Mouse (Mus musculus) heart, postnatal 0 days (tissue): ENCODE data around the gene Polk. TPM values are rescaled to one million over a fixed set of nuclear protein-coding genes. Genes with fewer than 3 reads are reported as not detected.

Experiments used
- ATAC-seq: fragments of 200-750 bp; cut with Nextera tagmentation; 2 replicates; pipeline ENCODE4 v1.8.0; 2017; ENCODE audit warnings: low read depth, moderate number of reproducible peaks, moderate library complexity; ENCODE audit not compliant: insufficient read depth
- DNase-seq: peaks from one replicate; pipeline ENCODE4 v3.0.0-alpha.2; 2016; ENCODE audit warnings: low spot score
- H3K27ac ChIP-seq: fragments of 300-500 bp; sonication (generic); 2 replicates; pipeline ENCODE4 v1.5.1; 2014; ENCODE audit warnings: low read depth, mild to moderate bottlenecking
- H3K27me3 ChIP-seq: fragments of 300-500 bp; sonication (generic); 2 replicates; pipeline ENCODE4 v1.6.1; 2014; ENCODE audit warnings: low read length, mixed read lengths; ENCODE audit not compliant: control insufficient read depth, insufficient read depth
- H3K36me3 ChIP-seq: fragments of 300-500 bp; sonication (generic); replicated peaks from 2 replicates; pipeline ENCODE4 v1.6.1; 2014; ENCODE audit warnings: low read length, mixed read lengths; ENCODE audit not compliant: control insufficient read depth, insufficient read depth
- H3K4me1 ChIP-seq: fragments of 300-500 bp; sonication (generic); 2 replicates; pipeline ENCODE4 v1.6.1; 2014; ENCODE audit warnings: antibody characterized with exemption; ENCODE audit not compliant: control insufficient read depth, insufficient read depth
- H3K4me2 ChIP-seq: fragments of 300-500 bp; sonication (generic); 2 replicates; pipeline ENCODE4 v1.6.1; 2014; ENCODE audit warnings: low read depth, mild to moderate bottlenecking, low read length, moderate library complexity
- H3K4me3 ChIP-seq: fragments of 300-500 bp; sonication (generic); 2 replicates; pipeline ENCODE4 v1.5.1; 2014; ENCODE audit warnings: low read depth, low read length
- H3K9ac ChIP-seq: fragments of 300-500 bp; sonication (generic); replicated peaks from 2 replicates; pipeline ENCODE4 v1.6.1; 2014; ENCODE audit warnings: low read depth, low read length, mixed read lengths
- H3K9me3 ChIP-seq: fragments of 300-500 bp; sonication (generic); replicated peaks from 2 replicates; pipeline ENCODE4 v1.6.1; 2016; ENCODE audit warnings: low read length; ENCODE audit not compliant: control insufficient read depth
- CTCF ChIP-seq: IDR thresholded peaks from 2 replicates; pipeline ENCODE4 v1.5.1; 2016; ENCODE audit warnings: antibody characterized with exemption, control low read depth, low read depth
- EP300 ChIP-seq: IDR thresholded peaks from 2 replicates; pipeline ENCODE4 v1.6.1; 2016; ENCODE audit warnings: antibody characterized with exemption, low read depth
- WGBS: fragments of 180-500 bp; shearing (Covaris S2); extraction: QIAGEN DNeasy Blood & Tissue Kit; methylation state at CpG from one replicate; pipeline ENCODE4 v1.1.7; 2014; 5-methylcytosine and 5-hydroxymethylcytosine counted together
- polyA plus RNA-seq: library from polyadenylated mRNA; unstranded; fragments of >200 nt; fragmentation: Nextera tagmentation; extraction: Ambion mirVana; gene quantifications from 2 replicates; pipeline ENCODE4 v1.2.1, GENCODE M21; 2015
- total RNA-seq: library from RNA; depleted of rRNA; stranded (reverse); fragments of >200 nt; gene quantifications from 2 replicates; pipeline ENCODE4 v1.2.3, GENCODE M21; 2014; ENCODE audit warnings: low replicate concordance

Gene Polk
- total and polyA plus RNA-seq, 2 experiments from 2014 or later = 2.8 to 6.5 TPM

DNA sequence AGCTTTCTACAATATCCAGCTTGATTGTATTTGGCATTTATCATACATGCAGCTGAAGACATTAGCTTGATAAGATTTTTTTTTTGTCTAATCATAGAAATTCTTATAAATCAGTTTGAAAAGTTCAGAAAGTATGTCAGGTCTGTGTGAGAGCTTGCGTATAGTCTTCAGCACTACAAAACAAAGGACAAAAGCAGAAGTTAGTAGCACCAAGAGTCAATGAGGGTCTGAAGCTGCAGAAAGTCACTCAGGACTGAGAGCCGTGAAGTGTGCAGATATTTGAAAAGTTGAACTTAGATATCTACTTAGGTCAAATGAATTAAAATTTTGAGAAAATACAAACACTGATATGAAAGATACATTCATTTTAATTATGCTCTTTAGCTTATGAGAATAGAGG, 36.7 kb upstream of the Polk start:
- ATAC-seq (no peak), DNase-seq (no peak)
- Histone ChIP-seq H3K27me3 (no peaks in the 10 kb centered on the region), H3K36me3 (no peaks in the 10 kb centered on the region), H3K4me2 (no peak overlapping the region), H3K9ac (no peak overlapping the region), H3K4me3 (no peak overlapping the region), H3K4me1 (peaks cover 5% of the 10 kb centered on the region), H3K9me3 (no peaks in the 10 kb centered on the region), H3K27ac (no peak overlapping the region)
- WGBS = 66% methylated on average over 2 of the region's 2 CpGs
- TF ChIP-seq EP300 (no peak), CTCF (no peak)

DNA sequence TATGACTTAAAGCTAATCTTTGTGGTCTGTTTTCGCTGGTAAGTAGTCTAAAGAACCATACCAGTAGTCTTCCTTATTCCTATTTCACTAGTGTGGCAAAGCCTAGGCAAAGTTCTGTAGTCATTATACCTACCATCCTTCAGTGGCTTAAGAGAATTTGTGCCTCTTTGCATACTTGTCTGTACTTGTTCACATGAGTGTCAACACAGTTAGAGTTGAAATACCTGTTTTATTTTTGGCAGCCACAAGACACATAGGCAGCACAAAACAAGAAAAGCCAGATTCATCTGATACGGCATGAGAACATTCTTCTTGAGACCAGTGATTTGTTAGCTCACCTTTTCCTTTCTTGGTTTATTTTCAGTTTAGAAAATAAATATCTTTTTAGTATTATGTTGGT, 31.8 kb upstream of the Polk start:
- H3K27ac ChIP-seq = no peak overlapping the region
- ATAC-seq = no peak
- peaks cover 5% of the 10 kb centered on the region; the same call in 1 of the 2 replicates for H3K36me3 ChIP-seq
- TF ChIP-seq EP300 = no peak
- no peak for TF ChIP-seq CTCF
- no peak overlapping the region for H3K9ac ChIP-seq
- H3K4me2 ChIP-seq = no peak overlapping the region
- DNase-seq = no peak
- no peaks in the 10 kb centered on the region for H3K27me3 ChIP-seq
- 56% methylated on average over 2 of the region's 2 CpGs for WGBS
- no peak overlapping the region for H3K4me3 ChIP-seq
- H3K4me1 ChIP-seq = no peaks in the 10 kb centered on the region
- no peaks in the 10 kb centered on the region for H3K9me3 ChIP-seq

DNA sequence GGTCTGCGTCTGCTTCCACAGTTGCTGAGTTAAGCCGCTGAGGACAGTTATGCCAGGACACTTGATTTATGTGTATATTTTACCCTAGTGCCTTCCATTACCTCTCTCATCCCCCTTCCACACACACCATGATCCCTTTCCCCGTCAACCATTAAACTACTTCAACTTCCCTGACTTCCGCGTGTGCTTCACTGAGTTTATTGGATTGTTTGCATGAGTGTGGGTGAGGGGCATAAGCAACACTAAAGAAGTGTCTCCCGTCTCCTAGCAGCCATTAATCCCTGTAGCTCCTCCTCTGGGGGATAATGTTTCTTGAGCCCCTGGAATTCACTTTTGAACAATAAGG, 28.6 kb upstream of the Polk start:
- DNase-seq = no peak
- no peak overlapping the region for H3K4me2 ChIP-seq
- no peaks in the 10 kb centered on the region for H3K9me3 ChIP-seq
- H3K36me3 ChIP-seq = peaks cover 5% of the 10 kb centered on the region; the same call in 1 of the 2 replicates
- no peak for ATAC-seq
- no peaks in the 10 kb centered on the region for H3K27me3 ChIP-seq
- H3K4me1 ChIP-seq = no peaks in the 10 kb centered on the region
- no peak overlapping the region for H3K27ac ChIP-seq
- WGBS = 91% methylated on average over 6 of the region's 6 CpGs
- H3K4me3 ChIP-seq = no peak overlapping the region
- TF ChIP-seq CTCF (no peak), EP300 (no peak)
- no peak overlapping the region for H3K9ac ChIP-seq

DNA sequence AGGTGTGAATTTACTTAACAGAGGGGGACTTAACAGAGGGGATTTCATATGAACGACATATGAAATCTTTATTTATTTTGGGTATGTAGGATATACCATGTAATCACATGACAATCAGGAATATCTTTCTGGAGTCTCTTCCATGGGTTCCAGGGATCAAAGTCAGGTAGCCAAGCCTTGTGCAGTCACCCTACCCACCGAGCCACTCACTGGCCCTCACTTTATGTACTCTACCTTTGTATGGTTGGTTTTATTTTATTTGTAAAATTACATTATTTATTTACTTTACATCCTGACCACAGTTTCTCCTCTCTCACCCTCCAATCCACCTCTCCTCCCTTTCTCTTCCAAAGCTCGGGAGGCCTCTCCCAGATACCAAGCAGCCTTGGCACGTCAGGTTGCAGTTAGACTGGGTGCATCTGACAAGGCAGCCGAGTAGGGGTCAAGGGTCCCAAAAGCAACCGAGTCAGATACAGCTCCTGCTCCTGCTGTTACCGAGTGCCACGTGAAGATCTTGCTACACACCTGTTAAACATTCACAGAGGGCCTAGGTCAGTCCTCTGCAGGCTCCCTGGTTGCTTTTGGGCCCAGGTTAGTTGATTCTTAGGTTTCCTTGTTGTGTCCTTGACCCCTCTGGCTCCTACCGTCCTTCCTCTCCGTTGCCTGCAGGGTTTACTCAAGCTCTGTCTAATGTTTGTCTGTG, 28.1 kb upstream of the Polk start:
- H3K27me3 ChIP-seq = no peaks in the 10 kb centered on the region
- ATAC-seq (no peak), DNase-seq (no peak)
- H3K27ac ChIP-seq = no peak overlapping the region
- no peaks in the 10 kb centered on the region for H3K4me1 ChIP-seq
- 82% methylated on average over 10 of the region's 10 CpGs for WGBS
- H3K9me3 ChIP-seq = no peaks in the 10 kb centered on the region
- H3K4me3 ChIP-seq = no peak overlapping the region
- H3K9ac ChIP-seq = no peak overlapping the region
- peaks cover 5% of the 10 kb centered on the region; the same call in 1 of the 2 replicates for H3K36me3 ChIP-seq
- TF ChIP-seq CTCF = no peak
- TF ChIP-seq EP300 = no peak
- no peak overlapping the region for H3K4me2 ChIP-seq

DNA sequence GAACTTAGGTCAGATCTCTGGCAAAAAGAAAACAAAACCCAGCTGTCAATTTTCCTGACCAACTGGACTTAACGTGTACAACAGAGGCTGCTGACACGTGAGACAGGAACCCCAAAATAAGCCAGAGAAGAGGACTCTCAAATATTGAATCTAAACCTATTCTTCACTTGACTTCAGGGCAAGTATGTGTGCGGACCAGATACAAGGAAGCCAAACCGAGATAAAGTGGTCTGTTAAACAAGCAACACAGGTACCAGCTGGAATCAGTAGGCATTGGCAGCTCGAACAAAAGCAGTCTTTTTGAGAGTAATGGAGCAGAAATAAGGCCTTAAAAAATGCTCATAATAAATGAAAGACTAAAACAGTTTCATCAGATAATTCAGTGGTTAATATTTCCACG, 25.6 kb upstream of the Polk start:
- no peak for ATAC-seq
- no peak for TF ChIP-seq EP300
- TF ChIP-seq CTCF = no peak
- DNase-seq = no peak
- Histone ChIP-seq H3K4me1 (no peaks in the 10 kb centered on the region), H3K9me3 (no peaks in the 10 kb centered on the region), H3K36me3 (peaks cover 3% of the 10 kb centered on the region; the same call in 1 of the 2 replicates), H3K4me3 (no peak overlapping the region), H3K27ac (no peak overlapping the region), H3K4me2 (no peak overlapping the region), H3K27me3 (no peaks in the 10 kb centered on the region), H3K9ac (no peak overlapping the region)
- 72% methylated on average over 6 of the region's 6 CpGs for WGBS

DNA sequence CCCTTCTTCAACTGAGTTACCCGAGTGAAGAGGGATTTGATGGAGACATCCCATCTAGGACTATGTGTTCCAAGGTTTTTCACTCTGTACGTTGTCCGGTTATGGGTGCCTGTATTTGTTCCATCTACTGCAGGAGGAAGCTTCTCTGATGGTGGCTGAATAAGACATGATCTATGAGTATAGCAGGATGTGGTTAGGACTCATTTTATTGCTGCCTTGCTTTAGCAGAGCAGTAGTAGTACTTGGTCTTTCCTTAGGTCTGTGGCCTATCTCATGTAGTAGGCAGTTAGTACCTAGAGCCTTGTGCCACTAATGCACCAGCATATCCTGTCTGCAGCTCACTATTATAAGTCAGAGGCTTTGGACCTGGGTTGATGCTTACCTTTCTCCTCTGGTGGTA, 12.7 kb upstream of the Polk start:
- no peaks in the 10 kb centered on the region for H3K9me3 ChIP-seq
- DNase-seq (no peak), ATAC-seq (no peak)
- H3K27ac ChIP-seq = no peak overlapping the region
- peaks cover 8% of the 10 kb centered on the region; the same call in 1 of the 2 replicates for H3K4me1 ChIP-seq
- 0 out of 2 replicates have a peak, but pooled peaks cover 3% of the 10 kb centered on the region for H3K36me3 ChIP-seq
- TF ChIP-seq EP300 (no peak), CTCF (no peak)
- H3K4me3 ChIP-seq = no peak overlapping the region
- WGBS = 85% methylated on average over 3 of the region's 3 CpGs
- no peaks in the 10 kb centered on the region for H3K27me3 ChIP-seq
- no peak overlapping the region for H3K4me2 ChIP-seq
- H3K9ac ChIP-seq = no peak overlapping the region
